Mouse (Mus musculus): ENCODE results near the gene Dgke. TPM values are rescaled to one million over a fixed set of nuclear protein-coding genes. Genes with fewer than 3 reads are reported as not detected.

Dgke gene
- polyA plus RNA-seq, 1 experiment from 2014 or later, result 4.6 TPM

DNA sequence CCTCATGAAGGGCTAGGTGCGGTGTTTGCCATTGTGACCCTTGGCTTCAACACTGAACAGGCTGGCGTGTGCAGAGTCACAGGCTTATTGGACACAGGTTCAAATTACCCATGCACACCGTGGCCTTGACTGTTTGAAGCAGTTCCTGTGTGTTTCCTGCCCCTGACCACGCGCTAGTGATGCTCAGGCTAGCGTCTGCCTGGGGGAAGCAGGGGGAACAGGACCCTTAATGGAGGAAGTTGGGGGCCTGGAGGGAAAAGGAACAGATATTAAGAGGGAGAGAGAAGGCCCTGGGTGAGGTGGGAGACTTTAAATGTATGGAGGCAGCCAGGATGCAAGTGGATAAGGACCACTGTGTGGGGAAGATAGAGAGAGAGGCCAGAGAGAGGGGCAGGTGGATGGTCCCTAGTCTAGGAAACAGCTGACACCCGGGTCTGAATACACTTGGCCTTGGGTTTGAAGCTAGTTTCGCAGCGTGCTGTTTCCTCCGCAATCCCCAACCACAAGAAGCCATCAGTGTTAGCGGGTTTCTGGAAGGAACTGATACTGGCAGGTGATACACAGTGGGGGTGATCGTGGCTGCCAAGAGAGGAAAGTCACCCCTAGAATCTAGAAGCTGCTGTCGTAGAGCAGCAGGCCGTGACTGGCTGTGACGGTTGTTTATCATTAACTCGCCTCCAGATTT lies 12.5 kb upstream of the Dgke start:
- no peak overlapping the region for H3K9ac ChIP-seq (ENCODE audit: low read length)
- no peak overlapping the region for H3K4me2 ChIP-seq
- DNase-seq (ENCODE audit: low spot score, missing footprints) (no peak), ATAC-seq (ENCODE audit: low FRiP score) (no peak)
- no peak overlapping the region for H3K27ac ChIP-seq (ENCODE audit: low read depth, low read length)
- no peaks in the 10 kb centered on the region for H3K4me1 ChIP-seq (ENCODE audit: control insufficient read depth, insufficient read depth, low read length)
- no peak overlapping the region for H3K4me3 ChIP-seq (ENCODE audit: low read depth, low read length)
- H3K9me3 ChIP-seq (ENCODE audit: control insufficient read depth, low read length), result no peaks in the 10 kb centered on the region
- 91% methylated on average over 16 of the region's 16 CpGs for WGBS
- H3K27me3 ChIP-seq (ENCODE audit: control insufficient read depth, insufficient read depth, low read length), result no peaks in the 10 kb centered on the region
- H3K36me3 ChIP-seq (ENCODE audit: control insufficient read depth, insufficient read depth, low read length), result no peaks in the 10 kb centered on the region

DNA sequence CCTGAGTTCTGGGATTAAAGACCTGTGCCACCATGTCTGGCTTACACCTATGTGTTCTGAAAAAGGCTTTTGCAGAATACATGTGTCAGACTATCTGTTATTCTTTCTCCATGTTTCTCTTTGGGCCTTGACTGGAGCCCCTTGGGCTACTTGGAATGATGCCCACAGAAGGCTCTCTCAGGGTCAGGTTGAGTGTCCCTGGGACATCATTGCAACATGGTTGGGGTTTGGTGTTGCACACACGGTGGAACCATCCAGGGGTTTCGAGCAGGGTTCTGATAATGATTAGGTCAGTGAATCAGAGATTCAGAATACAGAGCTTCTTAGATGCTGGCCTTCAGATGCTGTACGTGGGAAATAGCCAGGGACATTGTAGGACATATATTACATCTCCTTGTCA lies 11.7 kb upstream of the Dgke start:
- no peaks in the 10 kb centered on the region for H3K27me3 ChIP-seq (ENCODE audit: control insufficient read depth, insufficient read depth, low read length)
- no peak overlapping the region for H3K27ac ChIP-seq (ENCODE audit: low read depth, low read length)
- ATAC-seq (ENCODE audit: low FRiP score), result no peak
- no peaks in the 10 kb centered on the region for H3K36me3 ChIP-seq (ENCODE audit: control insufficient read depth, insufficient read depth, low read length)
- no peaks in the 10 kb centered on the region for H3K9me3 ChIP-seq (ENCODE audit: control insufficient read depth, low read length)
- H3K9ac ChIP-seq (ENCODE audit: low read length), result no peak overlapping the region
- H3K4me1 ChIP-seq (ENCODE audit: control insufficient read depth, insufficient read depth, low read length), result no peaks in the 10 kb centered on the region
- no peak for DNase-seq (ENCODE audit: low spot score, missing footprints)
- no peak overlapping the region for H3K4me2 ChIP-seq
- 88% methylated on average over 3 of the region's 3 CpGs for WGBS
- H3K4me3 ChIP-seq (ENCODE audit: low read depth, low read length), result no peak overlapping the region

DNA sequence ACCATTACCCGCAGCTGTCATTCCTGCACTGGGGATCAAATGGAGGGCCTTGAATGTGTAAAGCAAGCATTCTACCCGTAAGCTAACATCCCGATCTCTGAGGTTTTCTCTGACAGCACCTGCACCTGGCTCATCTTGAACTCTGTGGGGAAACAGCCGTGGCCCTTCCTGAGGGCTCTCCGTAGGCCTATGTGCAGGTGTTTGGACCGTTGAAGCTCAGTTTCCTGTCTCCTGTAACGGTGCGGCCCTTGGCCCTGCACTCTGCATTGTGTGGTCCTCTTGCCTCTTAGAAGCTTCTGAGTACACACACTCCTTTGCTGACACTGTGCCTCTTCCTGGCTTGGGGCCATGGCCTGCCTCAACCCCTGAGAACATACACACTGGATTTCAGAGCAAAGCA lies 11.0 kb upstream of the Dgke start:
- H3K4me2 ChIP-seq, result no peak overlapping the region
- no peak overlapping the region for H3K27ac ChIP-seq (ENCODE audit: low read depth, low read length)
- DNase-seq (ENCODE audit: low spot score, missing footprints) (no peak), ATAC-seq (ENCODE audit: low FRiP score) (no peak)
- no peaks in the 10 kb centered on the region for H3K27me3 ChIP-seq (ENCODE audit: control insufficient read depth, insufficient read depth, low read length)
- H3K9ac ChIP-seq (ENCODE audit: low read length), result no peak overlapping the region
- no peaks in the 10 kb centered on the region for H3K36me3 ChIP-seq (ENCODE audit: control insufficient read depth, insufficient read depth, low read length)
- 88% methylated on average over 8 of the region's 8 CpGs for WGBS
- no peaks in the 10 kb centered on the region for H3K4me1 ChIP-seq (ENCODE audit: control insufficient read depth, insufficient read depth, low read length)
- H3K9me3 ChIP-seq (ENCODE audit: control insufficient read depth, low read length), result no peaks in the 10 kb centered on the region
- H3K4me3 ChIP-seq (ENCODE audit: low read depth, low read length), result no peak overlapping the region

DNA sequence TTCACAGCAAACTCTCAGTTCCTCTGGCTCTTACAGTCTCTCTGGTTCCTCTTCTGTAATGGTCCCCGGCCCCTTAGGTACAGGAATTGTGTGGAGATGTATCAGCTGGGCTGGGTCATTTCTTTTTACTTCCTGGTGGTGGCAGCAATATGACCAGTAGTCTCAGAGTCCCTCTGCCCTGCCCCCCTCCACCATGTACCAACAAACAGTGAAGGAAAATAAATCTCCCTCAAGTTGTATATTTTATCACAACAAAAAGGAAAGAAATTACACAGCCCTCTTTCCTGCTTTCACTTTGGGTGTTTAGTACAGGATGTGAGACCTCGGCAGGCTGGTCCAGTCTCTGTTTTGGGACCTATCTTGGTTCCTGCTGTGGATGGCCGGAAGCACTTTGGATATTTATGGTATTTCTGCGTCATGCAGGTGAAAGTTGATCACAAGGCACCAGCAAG lies 9.7 kb upstream of the Dgke start:
- no peak overlapping the region for H3K4me3 ChIP-seq (ENCODE audit: low read depth, low read length)
- no peaks in the 10 kb centered on the region for H3K9me3 ChIP-seq (ENCODE audit: control insufficient read depth, low read length)
- no peaks in the 10 kb centered on the region for H3K4me1 ChIP-seq (ENCODE audit: control insufficient read depth, insufficient read depth, low read length)
- H3K9ac ChIP-seq (ENCODE audit: low read length), result no peak overlapping the region
- no peak overlapping the region for H3K4me2 ChIP-seq
- no peaks in the 10 kb centered on the region for H3K27me3 ChIP-seq (ENCODE audit: control insufficient read depth, insufficient read depth, low read length)
- WGBS, result 88% methylated on average over 4 of the region's 4 CpGs
- H3K36me3 ChIP-seq (ENCODE audit: control insufficient read depth, insufficient read depth, low read length), result no peaks in the 10 kb centered on the region
- H3K27ac ChIP-seq (ENCODE audit: low read depth, low read length), result no peak overlapping the region
- DNase-seq (ENCODE audit: low spot score, missing footprints) (no peak), ATAC-seq (ENCODE audit: low FRiP score) (no peak)

DNA sequence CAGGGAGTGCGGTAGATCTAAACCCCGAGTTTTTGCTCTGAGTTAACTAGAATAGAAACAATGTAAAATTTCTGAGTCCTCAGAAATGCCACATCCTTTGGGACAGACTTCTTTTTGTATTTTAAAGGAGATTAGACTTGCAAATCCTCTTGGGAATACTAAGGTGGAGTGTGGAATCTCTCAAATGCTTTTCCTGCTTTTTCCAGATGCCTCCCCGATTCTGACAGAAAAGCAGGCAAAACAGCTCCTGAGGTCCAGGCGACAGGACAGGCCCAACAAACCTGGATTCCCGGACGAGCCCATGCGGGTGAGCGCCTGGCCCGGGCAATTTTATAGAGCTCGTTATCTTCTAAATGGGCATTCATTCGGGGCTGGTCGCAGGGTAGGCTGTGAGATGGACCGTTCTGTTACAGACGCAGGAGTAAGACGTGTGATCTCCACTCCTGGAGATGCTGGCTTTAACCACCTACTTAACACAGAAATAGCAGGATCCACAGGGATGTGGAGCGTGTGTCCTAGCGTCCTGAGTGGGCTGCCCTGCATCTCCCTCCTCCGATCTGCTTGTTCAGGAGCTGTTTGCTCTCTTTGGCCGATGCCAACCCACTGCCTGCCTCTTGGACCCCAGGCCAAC lies 8.2 kb upstream of the Dgke start:
- no peak overlapping the region for H3K27ac ChIP-seq (ENCODE audit: low read depth, low read length)
- H3K4me1 ChIP-seq (ENCODE audit: control insufficient read depth, insufficient read depth, low read length), result no peaks in the 10 kb centered on the region
- no peaks in the 10 kb centered on the region for H3K36me3 ChIP-seq (ENCODE audit: control insufficient read depth, insufficient read depth, low read length)
- DNase-seq (ENCODE audit: low spot score, missing footprints), result peak; percentile 76
- no peaks in the 10 kb centered on the region for H3K27me3 ChIP-seq (ENCODE audit: control insufficient read depth, insufficient read depth, low read length)
- H3K9me3 ChIP-seq (ENCODE audit: control insufficient read depth, low read length), result no peaks in the 10 kb centered on the region
- no peak overlapping the region for H3K9ac ChIP-seq (ENCODE audit: low read length)
- WGBS, result 61% methylated on average over 19 of the region's 19 CpGs
- H3K4me3 ChIP-seq (ENCODE audit: low read depth, low read length), result no peak overlapping the region
- ATAC-seq (ENCODE audit: low FRiP score), result no peak
- H3K4me2 ChIP-seq, result no peak overlapping the region

DNA sequence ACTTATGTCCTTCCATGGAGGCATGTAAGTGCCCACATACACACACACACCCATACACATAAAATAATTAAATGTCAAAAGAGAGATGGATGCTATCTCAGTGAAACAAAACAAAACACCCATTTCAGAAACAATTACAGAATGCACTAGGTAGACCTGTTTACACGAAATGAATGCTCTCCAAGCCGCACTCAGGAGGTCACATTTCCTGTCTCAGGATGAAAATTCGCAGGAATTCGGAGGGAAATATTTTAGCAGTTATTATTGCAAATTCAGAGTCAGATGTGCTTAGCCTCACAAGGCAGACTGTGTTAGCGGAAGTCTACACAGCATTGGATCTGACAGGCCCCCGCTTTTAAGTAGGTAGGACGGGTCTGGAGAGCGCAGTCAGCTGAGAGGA lies 6.9 kb upstream of the Dgke start, which contains the start of gene Gm525:
Gene Gm525, plus strand, starts transcription at position 301 of the 400 bp plus-strand sequence.
- 88% methylated on average over 8 of the region's 8 CpGs for WGBS
- no peak for DNase-seq (ENCODE audit: low spot score, missing footprints)
- H3K36me3 ChIP-seq (ENCODE audit: control insufficient read depth, insufficient read depth, low read length), result no peaks in the 10 kb centered on the region
- H3K4me1 ChIP-seq (ENCODE audit: control insufficient read depth, insufficient read depth, low read length), result no peaks in the 10 kb centered on the region
- no peaks in the 10 kb centered on the region for H3K9me3 ChIP-seq (ENCODE audit: control insufficient read depth, low read length)
- ATAC-seq (ENCODE audit: low FRiP score), result no peak
- no peak within 1 kb of the TSS for H3K4me3 ChIP-seq (ENCODE audit: low read depth, low read length)
- H3K27me3 ChIP-seq (ENCODE audit: control insufficient read depth, insufficient read depth, low read length), result no peaks in the 10 kb centered on the region
- H3K27ac ChIP-seq (ENCODE audit: low read depth, low read length), result no peak within 1 kb of the TSS
- no peak within 1 kb of the TSS for H3K9ac ChIP-seq (ENCODE audit: low read length)
- H3K4me2 ChIP-seq, result no peak within 1 kb of the TSS

DNA sequence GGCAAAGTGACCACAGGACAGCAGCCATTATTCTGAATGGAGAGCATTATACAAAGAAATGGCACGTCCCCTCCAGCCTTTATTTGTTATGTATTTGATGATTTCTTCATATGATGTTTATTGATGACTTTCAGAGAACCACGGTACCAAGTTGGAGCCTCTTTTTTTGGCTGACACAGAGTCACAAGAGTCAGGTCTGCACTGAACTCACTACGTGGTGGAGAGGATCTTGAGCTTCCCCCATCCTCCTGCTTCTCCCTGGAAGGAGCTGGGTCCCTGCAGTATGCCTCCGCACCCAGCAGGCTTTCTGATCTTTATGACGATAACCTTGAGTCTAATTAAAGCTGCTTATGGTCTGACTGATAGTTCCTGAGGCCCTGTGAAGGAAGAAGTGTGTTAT lies 4.9 kb upstream of the Dgke start:
- Histone ChIP-seq H3K4me1 (ENCODE audit: control insufficient read depth, insufficient read depth, low read length) (no peaks in the 10 kb centered on the region), H3K27ac (ENCODE audit: low read depth, low read length) (no peak overlapping the region), H3K9me3 (ENCODE audit: control insufficient read depth, low read length) (no peaks in the 10 kb centered on the region), H3K9ac (ENCODE audit: low read length) (no peak overlapping the region), H3K4me3 (ENCODE audit: low read depth, low read length) (no peak overlapping the region), H3K36me3 (ENCODE audit: control insufficient read depth, insufficient read depth, low read length) (no peaks in the 10 kb centered on the region), H3K4me2 (no peak overlapping the region), H3K27me3 (ENCODE audit: control insufficient read depth, insufficient read depth, low read length) (no peaks in the 10 kb centered on the region)
- ATAC-seq (ENCODE audit: low FRiP score), result no peak
- peak; percentile 51 for DNase-seq (ENCODE audit: low spot score, missing footprints)
- 82% methylated on average over 5 of the region's 5 CpGs for WGBS

DNA sequence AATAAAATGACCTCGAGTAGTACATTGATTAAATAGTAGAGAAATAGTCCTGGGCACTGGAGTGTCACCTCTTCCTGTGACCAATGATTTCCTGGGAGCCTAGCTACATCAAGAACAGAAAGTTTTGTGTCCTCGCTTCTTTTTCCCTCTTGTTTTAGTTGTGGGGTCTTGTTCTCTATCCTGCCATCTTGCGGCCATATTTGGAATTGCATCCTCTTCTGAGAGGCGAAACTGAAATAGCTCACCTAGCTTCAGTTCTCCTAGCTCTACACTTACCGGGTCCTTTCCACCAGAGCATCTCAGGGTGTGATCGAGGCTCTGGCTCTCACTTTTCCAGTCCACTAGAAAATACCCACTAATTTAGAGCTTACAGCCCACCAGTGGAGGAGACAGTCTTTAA lies 2.7 kb upstream of the Dgke start:
- H3K9me3 ChIP-seq (ENCODE audit: control insufficient read depth, low read length), result no peaks in the 10 kb centered on the region
- H3K36me3 ChIP-seq (ENCODE audit: control insufficient read depth, insufficient read depth, low read length), result no peaks in the 10 kb centered on the region
- no peaks in the 10 kb centered on the region for H3K4me1 ChIP-seq (ENCODE audit: control insufficient read depth, insufficient read depth, low read length)
- no peak overlapping the region for H3K4me2 ChIP-seq
- H3K4me3 ChIP-seq (ENCODE audit: low read depth, low read length), result no peak overlapping the region
- WGBS, result 32% methylated on average over 6 of the region's 6 CpGs
- H3K9ac ChIP-seq (ENCODE audit: low read length), result no peak overlapping the region
- no peak for ATAC-seq (ENCODE audit: low FRiP score)
- no peak overlapping the region for H3K27ac ChIP-seq (ENCODE audit: low read depth, low read length)
- H3K27me3 ChIP-seq (ENCODE audit: control insufficient read depth, insufficient read depth, low read length), result no peaks in the 10 kb centered on the region
- DNase-seq (ENCODE audit: low spot score, missing footprints), result peak; percentile 95

DNA sequence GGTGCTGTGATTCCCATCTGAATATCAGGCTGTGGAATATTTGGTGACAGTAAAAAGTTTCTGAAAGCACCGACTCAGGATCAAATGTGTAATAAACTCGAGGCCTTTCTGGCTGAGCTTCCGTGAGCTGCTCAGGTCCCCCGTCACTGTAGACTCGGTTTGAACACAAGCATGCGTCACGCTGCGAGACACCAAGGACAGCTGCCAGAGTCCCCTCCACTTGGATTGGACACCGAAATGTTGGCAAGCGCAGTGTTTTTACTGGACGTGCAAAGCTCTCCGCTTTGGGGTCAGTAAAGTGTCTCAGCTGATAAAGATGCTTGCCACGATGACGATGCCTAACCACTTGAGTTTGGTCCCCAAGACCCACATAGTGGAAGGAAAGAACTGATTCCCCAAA lies 2.0 kb upstream of the Dgke start:
- H3K4me1 ChIP-seq (ENCODE audit: control insufficient read depth, insufficient read depth, low read length), result no peaks in the 10 kb centered on the region
- no peak for ATAC-seq (ENCODE audit: low FRiP score)
- 94% methylated on average over 14 of the region's 14 CpGs for WGBS

More for the DNA sequence above, 2.0 kb upstream of the Dgke start:
- Histone ChIP-seq H3K4me3 (ENCODE audit: low read depth, low read length) (no peak overlapping the region), H3K4me2 (no peak overlapping the region), H3K27me3 (ENCODE audit: control insufficient read depth, insufficient read depth, low read length) (no peaks in the 10 kb centered on the region), H3K9me3 (ENCODE audit: control insufficient read depth, low read length) (no peaks in the 10 kb centered on the region), H3K9ac (ENCODE audit: low read length) (no peak overlapping the region), H3K36me3 (ENCODE audit: control insufficient read depth, insufficient read depth, low read length) (no peaks in the 10 kb centered on the region), H3K27ac (ENCODE audit: low read depth, low read length) (no peak overlapping the region)
- DNase-seq (ENCODE audit: low spot score, missing footprints), result no peak
